ENCODE assay signal across 8 mouse cellular contexts in genomic region chr6:113166661-113167251, GRCm38 (mm10). TPM values are rescaled to one million over a fixed set of nuclear protein-coding genes. Genes with fewer than 3 reads are reported as not detected.
DNase-seq lines count a peak whose midpoint lies in the region; ATAC-seq and TF ChIP-seq lines count a peak whose summit lies in the region.

No protein-coding gene starts in this region.

- no peaks in the 10 kb centered on the region for H3K27me3 ChIP-seq in MEL (ENCODE audit: control insufficient read depth in 1 of 2, insufficient read depth in 2 of 2, low read length in 2 of 2)

- H3K9me3 ChIP-seq in MEL (replicated peaks; ENCODE audit: insufficient read depth, low read length): no peaks in the 10 kb centered on the region

- intact Hi-C loops in heart, postnatal 25 days (cut with DNase I): no loop called here

- H3K9ac ChIP-seq in MEL (ENCODE audit: control insufficient read depth, low read depth, low read length, poor library complexity, severe bottlenecking): no peak overlapping the region

- no peak for TF ChIP-seq CTCF in MEL (IDR thresholded peaks at IDR 0.05 in 2 of 3, conservative IDR thresholded peaks at IDR 0.05 in 1 of 3; ENCODE audit: control insufficient read depth in 1 of 3, insufficient read depth in 1 of 3, low read depth in 2 of 3, low read length in 3 of 3, poor library complexity in 1 of 3, severe bottlenecking in 1 of 3)

- no peak for TF ChIP-seq RAD21 in MEL (IDR thresholded peaks at IDR 0.05; ENCODE audit: low read depth, low read length)

- no peak for TF ChIP-seq POLR2A in MEL (IDR thresholded peaks at IDR 0.05; ENCODE audit: control insufficient read depth in 1 of 2, insufficient read depth in 1 of 2, low read depth in 1 of 2, low read length in 2 of 2, poor library complexity in 1 of 2)

- no peaks in the 10 kb centered on the region for H3K79me2 ChIP-seq in MEL (ENCODE audit: control insufficient read depth, insufficient read depth, low read length, poor library complexity)

- peaks cover 0 to 3% of the 10 kb centered on the region in 2 experiments; a peak in 2 of 4 replicates for H3K36me3 ChIP-seq in MEL (ENCODE audit: control insufficient read depth in 1 of 2, insufficient read depth in 2 of 2, low read length in 2 of 2)

- no peak overlapping the region for H3K4me3 ChIP-seq in MEL (ENCODE audit: control insufficient read depth in 1 of 2, insufficient read depth in 1 of 2, low read depth in 2 of 2, low read length in 2 of 2)

- H3K4me1 ChIP-seq in MEL (ENCODE audit: control insufficient read depth in 1 of 2, insufficient read depth in 2 of 2, low read length in 2 of 2): peaks cover 3 to 11% of the 10 kb centered on the region in 2 experiments; a peak in 3 of 4 replicates

- peak in 1 of 2 experiments; percentile 25; a peak in 1 of 4 replicates for TF ChIP-seq EP300 in MEL (IDR thresholded peaks at IDR 0.05; ENCODE audit: low read depth in 1 of 2, low read length in 2 of 2)

- no peak overlapping the region for H3K27ac ChIP-seq in MEL (ENCODE audit: control insufficient read depth, low read depth, low read length)

- DNase-seq in MEL (ENCODE audit: low read depth, low spot score): peak; percentile 88
- peak; percentile 89 for DNase-seq in adrenal gland, postnatal 10 days
- DNase-seq in frontal cortex, adult 2 months (ENCODE audit: extremely low spot score in 1 of 2, low spot score in 1 of 2): peak; percentile 51 to 81
- peak; percentile 43 for DNase-seq in heart, postnatal 25 days (ENCODE audit: low spot score)
- peak; percentile 70 for DNase-seq in layer of hippocampus, adult 9-11 months
- peak; percentile 50 for DNase-seq in urinary bladder, adult 2 months (ENCODE audit: low spot score)
- no peak for DNase-seq in thymus, postnatal 25 days

- peak; percentile 77 for ATAC-seq in megakaryocyte progenitor cell, adult 5-6 weeks (replicated peaks; ENCODE audit: poor library complexity)

TF ChIP-seq in MEL, 35 proteins besides CTCF, POLR2A, EP300 and RAD21:
- TF ChIP-seq MXI1 (IDR thresholded peaks at IDR 0.05; ENCODE audit: low read depth, low read length) (no peak), NELFE (IDR thresholded peaks at IDR 0.05; ENCODE audit: low read depth, low read length) (no peak), SMC3 (IDR thresholded peaks at IDR 0.05; ENCODE audit: low read depth, low read length) (peak; percentile 25), RCOR1 (IDR thresholded peaks at IDR 0.05; ENCODE audit: low read depth, low read length) (no peak), TAL1 (IDR thresholded peaks at IDR 0.05; ENCODE audit: low read length) (no peak), HCFC1 (IDR thresholded peaks at IDR 0.05; ENCODE audit: low read depth, low read length) (no peak), POLR2AphosphoS2 (IDR thresholded peaks at IDR 0.05; ENCODE audit: low read length) (no peak), TBP (IDR thresholded peaks at IDR 0.05; ENCODE audit: low read depth, low read length) (no peak), MAFK (IDR thresholded peaks at IDR 0.05; ENCODE audit: borderline replicate concordance, low read depth, low read length) (no peak), MAX (IDR thresholded peaks at IDR 0.05; ENCODE audit: low read length) (peak; percentile 25; the same call in 1 of the 2 replicates), ELF1 (IDR thresholded peaks at IDR 0.05; ENCODE audit: low read depth, low read length) (no peak), USF1 (IDR thresholded peaks at IDR 0.05; ENCODE audit: low read depth, low read length) (no peak), ZKSCAN1 (IDR thresholded peaks at IDR 0.05; ENCODE audit: low read depth, low read length) (no peak), JUND (IDR thresholded peaks at IDR 0.05; ENCODE audit: low read depth, low read length) (no peak), MYB (IDR thresholded peaks at IDR 0.05; ENCODE audit: low read depth, low read length) (no peak), USF2 (IDR thresholded peaks at IDR 0.05; ENCODE audit: borderline replicate concordance in 1 of 2, insufficient read depth in 1 of 2, low read depth in 1 of 2, low read length in 2 of 2) (no peak), CHD1 (IDR thresholded peaks at IDR 0.05; ENCODE audit: low read depth, low read length) (no peak), ETS1 (IDR thresholded peaks at IDR 0.05; ENCODE audit: low read depth, low read length) (0 out of 2 replicates have a peak, but pooled peaks have one; percentile 35), KAT2A (conservative IDR thresholded peaks at IDR 0.05; ENCODE audit: low read depth, low read length) (no peak), MAZ (IDR thresholded peaks at IDR 0.05; ENCODE audit: low read depth, low read length) (no peak), CHD2 (IDR thresholded peaks at IDR 0.05; ENCODE audit: low read length) (no peak), TCF12 (IDR thresholded peaks at IDR 0.05; ENCODE audit: low read depth, low read length) (no peak), UBTF (IDR thresholded peaks at IDR 0.05; ENCODE audit: borderline replicate concordance, insufficient read depth, low read depth, low read length) (no peak), SIN3A (IDR thresholded peaks at IDR 0.05; ENCODE audit: low read length) (0 out of 2 replicates have a peak, but pooled peaks have one; percentile 27), POLR2AphosphoS5 (IDR thresholded peaks at IDR 0.05; ENCODE audit: borderline replicate concordance, low read depth, low read length) (no peak), ZMIZ1 (IDR thresholded peaks at IDR 0.05; ENCODE audit: low read depth, low read length) (no peak), ZC3H11A (IDR thresholded peaks at IDR 0.05; ENCODE audit: low read depth, low read length) (no peak), BHLHE40 (IDR thresholded peaks at IDR 0.05; ENCODE audit: borderline replicate concordance, low read depth, low read length) (0 out of 2 replicates have a peak, but pooled peaks have one; percentile 15), MYC (IDR thresholded peaks at IDR 0.05; ENCODE audit: low read depth, low read length) (no peak; the same call in 1 of the 2 replicates), MEF2A (IDR thresholded peaks at IDR 0.05; ENCODE audit: extremely low read depth, insufficient replicate concordance, low read depth, low read length, poor library complexity, severe bottlenecking) (no peak), NRF1 (IDR thresholded peaks at IDR 0.05; ENCODE audit: insufficient read depth, low read depth, low read length, poor library complexity, severe bottlenecking) (no peak), GATA1 (IDR thresholded peaks at IDR 0.05; ENCODE audit: low read depth, low read length) (no peak), GABPA (IDR thresholded peaks at IDR 0.05; ENCODE audit: low read depth, low read length) (no peak), E2F4 (IDR thresholded peaks at IDR 0.05; ENCODE audit: borderline replicate concordance, low read depth, low read length) (no peak), ZNF384 (IDR thresholded peaks at IDR 0.05; ENCODE audit: low read depth, low read length) (no peak)

RNA-seq across cellular contexts. Expression of gene Lhfpl4, which starts 28.4 kb away (rescaled TPM):
- total RNA-seq in MEL (2012; rRNA removed): 0.19 and 0.49 TPM in 2 replicates
- polyA plus RNA-seq in MEL (2012; ENCODE audit: insufficient read depth in 1 of 2, insufficient read length in 2 of 2, low read depth in 1 of 2, low replicate concordance in 2 of 2, missing spikeins in 1 of 2): 1 to 10 TPM in 1 of 2 experiments, not detected in 1; 7.7 TPM
- total RNA-seq in adrenal gland, postnatal 10 days (2021): 1 to 10 TPM; 3.2 to 4.8 TPM
- polyA plus RNA-seq in frontal cortex, adult 2 months (2012; rRNA removed): 67.0 and 68.5 TPM in 2 replicates
- total RNA-seq in heart, postnatal 25 days (2021): under 1 TPM; 0.29 to 0.34 TPM
- 0.15 and 0.39 TPM in 2 replicates for total RNA-seq in megakaryocyte progenitor cell, adult 5-6 weeks (2015)
- not detected in 2 replicates for total RNA-seq in megakaryocyte progenitor cell, adult 5-6 weeks (2017)
- polyA plus RNA-seq in urinary bladder, adult 2 months (2012; rRNA removed): 0.22 and 0.35 TPM in 2 replicates
